Mouse (Mus musculus): ENCODE results near the gene Aqp5.

The Aqp5 gene

DNA sequence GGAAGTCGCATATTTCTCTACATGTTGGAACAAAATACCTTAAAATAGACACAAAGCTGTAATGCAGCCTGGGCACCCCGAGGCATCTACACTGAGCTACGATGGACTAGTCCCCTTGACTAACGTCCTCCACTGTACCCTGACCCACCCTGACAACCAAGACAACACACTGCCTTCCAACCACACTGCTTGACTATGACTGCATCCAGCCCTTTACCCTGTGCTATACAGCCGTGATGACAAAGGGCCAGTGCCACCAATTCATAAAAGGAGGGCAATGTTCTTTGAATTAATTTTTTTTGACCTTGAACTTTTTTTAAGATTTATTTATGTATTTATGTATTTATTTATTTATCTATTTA lies 47.5 kb downstream of the Aqp5 start:
- no peak for DNase-seq (ENCODE audit: low spot score)

DNA sequence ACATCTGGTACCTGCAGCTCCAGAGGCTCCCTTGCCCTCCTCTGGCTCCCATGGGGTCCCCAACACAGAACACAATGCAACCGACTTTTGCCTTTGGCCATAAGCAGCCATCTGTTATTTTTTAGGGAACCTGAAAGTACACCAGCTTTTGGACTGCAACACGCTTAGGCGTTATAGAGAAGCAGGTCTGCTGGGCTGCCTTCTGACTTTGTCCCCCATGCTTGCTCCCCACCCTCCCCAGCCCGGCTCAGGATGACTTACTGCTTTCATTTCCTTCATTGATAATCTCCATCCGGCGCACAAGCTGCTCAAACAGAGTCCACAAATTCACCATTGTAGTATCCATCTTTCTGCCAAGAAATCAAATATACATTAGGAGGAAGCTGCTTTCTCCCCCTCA lies 52.0 kb downstream of the Aqp5 start:
- no peak for DNase-seq (ENCODE audit: low spot score)

DNA sequence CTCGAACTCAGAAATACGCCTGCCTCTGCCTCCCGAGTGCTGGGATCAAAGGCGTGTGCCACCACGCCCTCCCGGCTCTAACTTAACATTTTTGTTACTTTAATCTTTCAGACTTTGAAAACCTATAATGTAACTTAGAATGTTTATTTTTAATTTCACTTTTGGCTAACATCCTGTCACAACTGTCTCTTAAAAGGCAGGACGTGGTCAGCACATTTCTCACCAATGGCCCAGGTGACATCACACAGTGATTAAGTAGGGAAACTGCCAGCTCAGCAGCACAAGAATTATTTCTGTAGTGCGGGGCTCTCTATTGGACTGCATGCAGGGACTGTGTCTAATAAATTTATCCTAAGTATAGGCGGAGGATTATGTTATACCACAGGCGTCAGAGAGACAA lies 53.2 kb downstream of the Aqp5 start:
- DNase-seq (ENCODE audit: low spot score): no peak
